Mouse (Mus musculus) G1E (cell line): ENCODE measurements around the gene 5430427O19Rik. TPM values are rescaled to one million over a fixed set of nuclear protein-coding genes. Genes with fewer than 3 reads are reported as not detected.

ENCODE experiments used
- ATAC-seq: 2 replicates; pipeline ENCODE4 v1.8.0; 2016; ENCODE audit warnings: mild to moderate bottlenecking; ENCODE audit not compliant: insufficient number of reproducible peaks, poor library complexity, low FRiP score, severe bottlenecking; ENCODE audit errors: extremely low read depth
- DNase-seq: peaks from one replicate; pipeline ENCODE4 v3.0.0; 2012; ENCODE audit warnings: low spot score
- H3K27me3 ChIP-seq: 2 replicates; pipeline ENCODE4 v1.6.1; 2012; ENCODE audit warnings: mild to moderate bottlenecking, low read length, inconsistent platforms; ENCODE audit not compliant: insufficient read depth
- H3K36me3 ChIP-seq: replicated peaks from 2 replicates; pipeline ENCODE3; 2012; ENCODE audit warnings: mild to moderate bottlenecking, inconsistent platforms
- H3K4me1 ChIP-seq: 2 replicates; pipeline ENCODE4 v1.6.1; 2012; ENCODE audit warnings: low read depth, low read length, inconsistent platforms, mixed read lengths; ENCODE audit not compliant: insufficient read depth
- H3K4me3 ChIP-seq: 2 replicates; pipeline ENCODE4 v1.5.1; 2012; ENCODE audit warnings: low read depth, mild to moderate bottlenecking, inconsistent platforms, low read length, moderate library complexity, mixed read lengths
- H3K9me3 ChIP-seq: replicated peaks from 2 replicates; pipeline ENCODE4 v1.6.1; 2012; ENCODE audit warnings: inconsistent platforms
- CTCF ChIP-seq: IDR thresholded peaks from 2 replicates; pipeline ENCODE4 v1.5.1; 2012; ENCODE audit warnings: low read depth, low read length, inconsistent platforms, mixed read lengths
- GATA1 ChIP-seq: IDR thresholded peaks from 2 replicates; pipeline ENCODE4 v1.6.1; 2012; ENCODE audit warnings: borderline replicate concordance, low read length, inconsistent platforms, mixed read lengths
- GATA2 ChIP-seq: IDR thresholded peaks from 2 replicates; pipeline ENCODE4 v1.6.1; 2012; ENCODE audit warnings: low read depth, low read length, inconsistent platforms, borderline replicate concordance
- POLR2AphosphoS5 ChIP-seq: IDR thresholded peaks from 2 replicates; pipeline ENCODE4 v1.6.1; 2012; ENCODE audit warnings: low read depth, low read length, inconsistent platforms; ENCODE audit not compliant: insufficient replicate concordance
- TAL1 ChIP-seq: conservative IDR thresholded peaks from 2 replicates; pipeline ENCODE4 v1.6.1; 2012; ENCODE audit warnings: low read depth, low read length, inconsistent platforms, mixed read lengths
- polyA plus RNA-seq: library from polyadenylated mRNA; stranded (reverse); fragments of >175 nt; gene quantifications from 2 replicates; pipeline ENCODE4 v1.2.3, GENCODE M21; 2012
- total RNA-seq, 2 experiments: library from RNA; stranded (forward) in 1 of 2; stranded (reverse) in 1 of 2; fragments of 200-1000 nt in 1 of 2; fragments of >200 nt in 1 of 2; fragmentation: Nextera tagmentation in 1 of 2; gene quantifications; 2 replicates each; pipeline ENCODE4 v1.2.3; 2014 to 2017

Gene 5430427O19Rik
- total RNA-seq (2014; fragmentation: Nextera tagmentation) (1.4 and 1.7 TPM in 2 replicates), total RNA-seq (2017) (4.4 and 4.5 TPM in 2 replicates), polyA plus RNA-seq (0.09 and 0.12 TPM in 2 replicates)

- H3K27me3 ChIP-seq: no peaks in the 10 kb centered on the region
- no peaks in the 10 kb centered on the region for H3K36me3 ChIP-seq
- H3K4me1 ChIP-seq: peaks cover 3% of the 10 kb centered on the region; the same call in 1 of the 2 replicates
- DNase-seq (no peak), ATAC-seq (peak; percentile 52; the same call in 1 of the 2 replicates)
- TF ChIP-seq GATA1 (no peak), TAL1 (no peak), CTCF (no peak), GATA2 (no peak), POLR2AphosphoS5 (no peak)
- no peak within 1 kb of the TSS for H3K4me3 ChIP-seq
- H3K9me3 ChIP-seq: no peaks in the 10 kb centered on the region
Measured at GRCm38 (mm10) chrX:85869914-85870483, at the start of gene 5430427O19Rik. Gene 5430427O19Rik (plus strand): TSS chrX:85870354.

- TF ChIP-seq CTCF (no peak), POLR2AphosphoS5 (no peak), TAL1 (no peak)
- Histone ChIP-seq H3K9me3 (no peaks in the 10 kb centered on the region), H3K27me3 (no peaks in the 10 kb centered on the region), H3K4me1 (no peaks in the 10 kb centered on the region), H3K36me3 (no peaks in the 10 kb centered on the region), H3K4me3 (no peak overlapping the region)
- ATAC-seq: no peak
- DNase-seq: no peak
Measured at GRCm38 (mm10) chrX:85827719-85828453, 42.3 kb upstream of the 5430427O19Rik start.

GRCm38 (mm10) chrX:85829000-85829399, 41.2 kb upstream of the 5430427O19Rik start:
- Histone ChIP-seq H3K4me1 (no peaks in the 10 kb centered on the region), H3K36me3 (no peaks in the 10 kb centered on the region), H3K27me3 (no peaks in the 10 kb centered on the region), H3K4me3 (no peak overlapping the region), H3K9me3 (no peaks in the 10 kb centered on the region)
- DNase-seq (no peak), ATAC-seq (no peak)
- no peak for TF ChIP-seq TAL1
- no peak for TF ChIP-seq GATA1
- no peak for TF ChIP-seq GATA2
- TF ChIP-seq POLR2AphosphoS5: no peak
- TF ChIP-seq CTCF: no peak

GRCm38 (mm10) chrX:85839174-85839573, 31.0 kb upstream of the 5430427O19Rik start:
- Histone ChIP-seq H3K36me3 (no peaks in the 10 kb centered on the region), H3K9me3 (no peaks in the 10 kb centered on the region)
- no peak for ATAC-seq

GRCm38 (mm10) chrX:85855938-85856337, 14.2 kb upstream of the 5430427O19Rik start:
- TF ChIP-seq TAL1: no peak
- no peak for TF ChIP-seq GATA1
- no peak for TF ChIP-seq CTCF
- TF ChIP-seq GATA2: no peak
- no peak for TF ChIP-seq POLR2AphosphoS5
- ATAC-seq: no peak
- no peaks in the 10 kb centered on the region for H3K36me3 ChIP-seq
- no peaks in the 10 kb centered on the region for H3K9me3 ChIP-seq
- H3K27me3 ChIP-seq: no peaks in the 10 kb centered on the region
- no peak overlapping the region for H3K4me3 ChIP-seq
- DNase-seq: no peak
- no peaks in the 10 kb centered on the region for H3K4me1 ChIP-seq

More at GRCm38 (mm10) chrX:85839174-85839573, 31.0 kb upstream of the 5430427O19Rik start:
- no peak for DNase-seq
- Histone ChIP-seq H3K4me1 (no peaks in the 10 kb centered on the region), H3K4me3 (no peak overlapping the region), H3K27me3 (no peaks in the 10 kb centered on the region)
- TF ChIP-seq POLR2AphosphoS5 (no peak), GATA1 (no peak), CTCF (no peak), GATA2 (no peak), TAL1 (no peak)

- Histone ChIP-seq H3K4me1 (no peaks in the 10 kb centered on the region), H3K9me3 (no peaks in the 10 kb centered on the region), H3K27me3 (no peaks in the 10 kb centered on the region), H3K36me3 (no peaks in the 10 kb centered on the region), H3K4me3 (no peak overlapping the region)
- DNase-seq (no peak), ATAC-seq (no peak)
- TF ChIP-seq GATA2: no peak
- no peak for TF ChIP-seq GATA1
- no peak for TF ChIP-seq CTCF
- no peak for TF ChIP-seq POLR2AphosphoS5
- no peak for TF ChIP-seq TAL1
Measured at GRCm38 (mm10) chrX:85857169-85857568, 13.0 kb upstream of the 5430427O19Rik start.
